Mouse (Mus musculus) kidney, embryonic 14.5 days (tissue): ENCODE measurements around the gene Lefty2. TPM values are rescaled to one million over a fixed set of nuclear protein-coding genes. Genes with fewer than 3 reads are reported as not detected.

Source experiments
- ATAC-seq: fragments of 200-750 bp; cut with Nextera tagmentation; 2 replicates; pipeline ENCODE4 v1.8.0; 2017; ENCODE audit warnings: moderate number of reproducible peaks, mild to moderate bottlenecking, moderate TSS enrichment, moderate library complexity; ENCODE audit not compliant: low FRiP score, low TSS enrichment
- H3K27ac ChIP-seq: fragments of 300-500 bp; sonication (generic); 2 replicates; pipeline ENCODE4 v1.5.1; 2014; ENCODE audit warnings: low read depth, mild to moderate bottlenecking, low read length, moderate library complexity, mixed read lengths
- H3K27me3 ChIP-seq: fragments of 300-500 bp; sonication (generic); 2 replicates; pipeline ENCODE4 v1.6.1; 2014; ENCODE audit warnings: mild to moderate bottlenecking, low read length; ENCODE audit not compliant: control insufficient read depth, insufficient read depth
- H3K36me3 ChIP-seq: fragments of 300-500 bp; sonication (generic); 2 replicates; pipeline ENCODE4 v1.6.1; 2014; ENCODE audit warnings: low read length, mixed read lengths; ENCODE audit not compliant: control insufficient read depth, insufficient read depth
- H3K4me1 ChIP-seq: fragments of 300-500 bp; sonication (generic); 2 replicates; pipeline ENCODE4 v1.6.1; 2014; ENCODE audit warnings: low read length, mixed read lengths; ENCODE audit not compliant: control insufficient read depth, insufficient read depth
- H3K4me2 ChIP-seq: fragments of 300-500 bp; sonication (generic); replicated peaks from 2 replicates; pipeline ENCODE4 v1.6.1; 2014; ENCODE audit warnings: low read depth, mild to moderate bottlenecking, low read length
- H3K4me3 ChIP-seq: fragments of 300-500 bp; sonication (generic); 2 replicates; pipeline ENCODE4 v1.5.1; 2014; ENCODE audit warnings: mild to moderate bottlenecking, low read length
- H3K9ac ChIP-seq: fragments of 300-500 bp; sonication (generic); 2 replicates; pipeline ENCODE4 v1.6.1; 2014; ENCODE audit warnings: low read depth, mild to moderate bottlenecking, low read length, moderate library complexity
- H3K9me3 ChIP-seq: fragments of 300-500 bp; sonication (generic); 2 replicates; pipeline ENCODE4 v1.6.1; 2016; ENCODE audit warnings: low read length; ENCODE audit not compliant: control insufficient read depth
- WGBS: fragments of 180-500 bp; shearing (Covaris S2); extraction: QIAGEN DNeasy Blood & Tissue Kit; methylation state at CpG from one replicate; pipeline ENCODE4 v1.1.7; 2014; 5-methylcytosine and 5-hydroxymethylcytosine counted together
- polyA plus RNA-seq: library from polyadenylated mRNA; unstranded; fragments of >200 nt; fragmentation: Nextera tagmentation; extraction: Ambion mirVana; gene quantifications from 2 replicates; pipeline ENCODE4 v1.2.1, GENCODE M21; 2014

Gene Lefty2
- polyA plus RNA-seq, 1 experiment from 2014 or later = not detected

- no peaks in the 10 kb centered on the region for H3K27me3 ChIP-seq
- H3K36me3 ChIP-seq = peaks cover 63% of the 10 kb centered on the region
- 88% methylated on average over 7 of the region's 7 CpGs for WGBS
- H3K4me2 ChIP-seq = no peak overlapping the region
- no peaks in the 10 kb centered on the region for H3K9me3 ChIP-seq
- no peaks in the 10 kb centered on the region for H3K4me1 ChIP-seq
- no peak overlapping the region for H3K9ac ChIP-seq
- no peak overlapping the region for H3K27ac ChIP-seq
- no peak overlapping the region for H3K4me3 ChIP-seq
- ATAC-seq = no peak
Observed at GRCm38 (mm10) chr1:180866001-180866400, 26.9 kb upstream of the Lefty2 start.

- H3K4me1 ChIP-seq = no peaks in the 10 kb centered on the region
- no peak overlapping the region for H3K4me2 ChIP-seq
- H3K27ac ChIP-seq = no peak overlapping the region
- peaks cover 26% of the 10 kb centered on the region for H3K36me3 ChIP-seq
- H3K9ac ChIP-seq = no peak overlapping the region
- H3K4me3 ChIP-seq = no peak overlapping the region
- H3K27me3 ChIP-seq = no peaks in the 10 kb centered on the region
- 71% methylated on average over 13 of the region's 13 CpGs for WGBS
- no peak for ATAC-seq
- H3K9me3 ChIP-seq = no peaks in the 10 kb centered on the region
Observed at GRCm38 (mm10) chr1:180870122-180870650, 22.7 kb upstream of the Lefty2 start.

GRCm38 (mm10) chr1:180873861-180874484 is 18.9 kb upstream of the Lefty2 start:
- H3K36me3 ChIP-seq = no peaks in the 10 kb centered on the region
- H3K27me3 ChIP-seq = no peaks in the 10 kb centered on the region
- H3K4me1 ChIP-seq = no peaks in the 10 kb centered on the region
- 20% methylated on average over 9 of the region's 9 CpGs for WGBS
- peak; percentile 57; the same call in 1 of the 2 replicates for ATAC-seq
- H3K27ac ChIP-seq = no peak overlapping the region
- H3K4me3 ChIP-seq = no peak overlapping the region
- H3K4me2 ChIP-seq = no peak overlapping the region
- H3K9ac ChIP-seq = no peak overlapping the region
- no peaks in the 10 kb centered on the region for H3K9me3 ChIP-seq

- Histone ChIP-seq H3K9me3 (no peaks in the 10 kb centered on the region), H3K4me1 (no peaks in the 10 kb centered on the region), H3K36me3 (no peaks in the 10 kb centered on the region), H3K4me2 (no peak overlapping the region), H3K27me3 (no peaks in the 10 kb centered on the region), H3K9ac (no peak overlapping the region), H3K27ac (no peak overlapping the region), H3K4me3 (no peak overlapping the region)
- 83% methylated on average over 2 of the region's 2 CpGs for WGBS
- ATAC-seq = no peak
Observed at GRCm38 (mm10) chr1:180874615-180875014, 18.3 kb upstream of the Lefty2 start.

GRCm38 (mm10) chr1:180875126-180875525 is 17.8 kb upstream of the Lefty2 start:
- WGBS = 82% methylated on average over 9 of the region's 9 CpGs
- no peak for ATAC-seq
- Histone ChIP-seq H3K27ac (no peak overlapping the region), H3K4me3 (no peak overlapping the region), H3K4me2 (no peak overlapping the region), H3K9me3 (no peaks in the 10 kb centered on the region), H3K36me3 (no peaks in the 10 kb centered on the region), H3K4me1 (no peaks in the 10 kb centered on the region), H3K9ac (no peak overlapping the region), H3K27me3 (no peaks in the 10 kb centered on the region)

- H3K4me1 ChIP-seq = no peaks in the 10 kb centered on the region
- H3K4me2 ChIP-seq = no peak overlapping the region
- ATAC-seq = no peak
- no peaks in the 10 kb centered on the region for H3K27me3 ChIP-seq
- no peak overlapping the region for H3K9ac ChIP-seq
- 69% methylated on average over 4 of the region's 4 CpGs for whole genome bisulfite sequencing
- H3K36me3 ChIP-seq = no peaks in the 10 kb centered on the region
- H3K27ac ChIP-seq = no peak overlapping the region
- no peak overlapping the region for H3K4me3 ChIP-seq
- no peaks in the 10 kb centered on the region for H3K9me3 ChIP-seq
Observed at GRCm38 (mm10) chr1:180877466-180877865, 15.4 kb upstream of the Lefty2 start.

- Histone ChIP-seq H3K9me3 (no peaks in the 10 kb centered on the region), H3K4me1 (peaks cover 7% of the 10 kb centered on the region; the same call in 1 of the 2 replicates), H3K27ac (no peak overlapping the region), H3K27me3 (no peaks in the 10 kb centered on the region), H3K9ac (no peak overlapping the region), H3K36me3 (no peaks in the 10 kb centered on the region), H3K4me2 (no peak overlapping the region), H3K4me3 (no peak overlapping the region)
- no peak for ATAC-seq
- 77% methylated on average over 3 of the region's 3 CpGs for WGBS
Observed at GRCm38 (mm10) chr1:180881768-180882167, 11.1 kb upstream of the Lefty2 start.

- no peaks in the 10 kb centered on the region for H3K36me3 ChIP-seq
- H3K9ac ChIP-seq = no peak overlapping the region
- H3K9me3 ChIP-seq = no peaks in the 10 kb centered on the region
- no peak overlapping the region for H3K4me2 ChIP-seq
- peaks cover 13% of the 10 kb centered on the region for H3K4me1 ChIP-seq
- no peak for ATAC-seq
- no peak overlapping the region for H3K4me3 ChIP-seq
- no peak overlapping the region for H3K27ac ChIP-seq
- no peaks in the 10 kb centered on the region for H3K27me3 ChIP-seq
- 14% methylated on average over 7 of the region's 7 CpGs for WGBS
Observed at GRCm38 (mm10) chr1:180883731-180884130, 9.2 kb upstream of the Lefty2 start.

GRCm38 (mm10) chr1:180884484-180884883 is 8.4 kb upstream of the Lefty2 start:
- Histone ChIP-seq H3K9me3 (no peaks in the 10 kb centered on the region), H3K27me3 (no peaks in the 10 kb centered on the region), H3K27ac (no peak overlapping the region), H3K4me2 (no peak overlapping the region), H3K4me1 (peaks cover 16% of the 10 kb centered on the region), H3K4me3 (no peak overlapping the region), H3K9ac (no peak overlapping the region), H3K36me3 (no peaks in the 10 kb centered on the region)
- 75% methylated on average over 9 of the region's 9 CpGs for WGBS
- no peak for ATAC-seq
